Mouse (Mus musculus) layer of hippocampus, adult 2 months (tissue): ENCODE measurements around the gene Npb. TPM values are rescaled to one million over a fixed set of nuclear protein-coding genes. Genes with fewer than 3 reads are reported as not detected.

Experiments used
- DNase-seq, 2 experiments: peaks; one replicate each; pipeline ENCODE4 v3.0.0; 2022; ENCODE audit warnings: low spot score in 2 of 2
- H3K27ac ChIP-seq: fragments of 200-600 bp; 2 replicates; pipeline ENCODE4 v1.8.1; 2022
- H3K4me3 ChIP-seq: fragments of 200-600 bp; 2 replicates; pipeline ENCODE4 v1.8.1; 2022; ENCODE audit warnings: mild to moderate bottlenecking
- CTCF ChIP-seq: fragments of 200-600 bp; conservative IDR thresholded peaks from 2 replicates; pipeline ENCODE4 v1.8.1; 2022; ENCODE audit warnings: antibody characterized with exemption, mild to moderate bottlenecking, moderate library complexity
- total RNA-seq, 2 experiments: library from RNA; stranded (reverse); gene quantifications; 2 replicates each; pipeline ENCODE4 v1.2.3; 2021

Gene Npb
- total RNA-seq, 2 experiments from 2014 or later = 1.3 to 1.7 TPM

GRCm38 (mm10) chr11:120610477-120611046 lies 2.3 kb downstream of the Npb start:
- TF ChIP-seq CTCF = no peak

GRCm38 (mm10) chr11:120612763-120613162 lies 4.5 kb downstream of the Npb start:
- Histone ChIP-seq H3K4me3 (no peak overlapping the region), H3K27ac (no peak overlapping the region)
- TF ChIP-seq CTCF = peak; percentile 90
- DNase-seq = peak; percentile 58 to 76

More at GRCm38 (mm10) chr11:120610477-120611046, 2.3 kb downstream of the Npb start:
- H3K27ac ChIP-seq = no peak overlapping the region
- no peak for DNase-seq
- no peak overlapping the region for H3K4me3 ChIP-seq

- Histone ChIP-seq H3K27ac (no peak overlapping the region), H3K4me3 (no peak overlapping the region)
- no peak for DNase-seq
- TF ChIP-seq CTCF = no peak
Measured at GRCm38 (mm10) chr11:120613481-120613972, 5.2 kb downstream of the Npb start.

- Histone ChIP-seq H3K4me3 (no peak overlapping the region), H3K27ac (no peak overlapping the region)
- no peak for DNase-seq
- no peak for TF ChIP-seq CTCF
Measured at GRCm38 (mm10) chr11:120613976-120614375, 5.7 kb downstream of the Npb start.

GRCm38 (mm10) chr11:120615167-120615566 lies 6.9 kb downstream of the Npb start:
- TF ChIP-seq CTCF = no peak
- Histone ChIP-seq H3K27ac (0 out of 2 replicates have a peak overlapping the region, but pooled peaks have one; percentile 61), H3K4me3 (no peak overlapping the region)
- no peak for DNase-seq

- Histone ChIP-seq H3K4me3 (no peak overlapping the region), H3K27ac (peak overlapping the region; percentile 61; the same call in 1 of the 2 replicates)
- no peak for TF ChIP-seq CTCF
- DNase-seq = no peak
Measured at GRCm38 (mm10) chr11:120615606-120616203, 7.4 kb downstream of the Npb start.

GRCm38 (mm10) chr11:120616617-120617294 lies 8.5 kb downstream of the Npb start:
- TF ChIP-seq CTCF = no peak
- no peak for DNase-seq

GRCm38 (mm10) chr11:120617519-120618112 lies 9.3 kb downstream of the Npb start, which contains the start of gene Pcyt2:
TSS of gene Pcyt2 (minus strand) at chr11:120617936.
- no peak for TF ChIP-seq CTCF
- Histone ChIP-seq H3K27ac (peak within 1 kb of the TSS; percentile 94), H3K4me3 (peak within 1 kb of the TSS; percentile 78)
- DNase-seq = peak; percentile 91 to 93

More at GRCm38 (mm10) chr11:120616617-120617294, 8.5 kb downstream of the Npb start:
- Histone ChIP-seq H3K4me3 (peak overlapping the region; percentile 78), H3K27ac (peak overlapping the region; percentile 94)

GRCm38 (mm10) chr11:120618619-120619535 lies 10.6 kb downstream of the Npb start:
- Histone ChIP-seq H3K4me3 (no peak overlapping the region), H3K27ac (no peak overlapping the region)
- no peak for TF ChIP-seq CTCF
- DNase-seq = no peak

- DNase-seq = no peak
- no peak overlapping the region for H3K4me3 ChIP-seq
- TF ChIP-seq CTCF = no peak
- no peak overlapping the region for H3K27ac ChIP-seq
Measured at GRCm38 (mm10) chr11:120620195-120620594, 11.9 kb downstream of the Npb start.

GRCm38 (mm10) chr11:120622805-120623204 lies 14.5 kb downstream of the Npb start:
- Histone ChIP-seq H3K4me3 (no peak overlapping the region), H3K27ac (no peak overlapping the region)
- no peak for DNase-seq
- no peak for TF ChIP-seq CTCF
